Mouse (Mus musculus) fat pad, adult 2 months (tissue): Measurements from ENCODE around the gene Htt.
A peak's percentile ranks its signal among the peaks of the same experiment; 100 is the strongest.
"Not testable (repeated sequence)": the region's sequence is repeated elsewhere in the genome, so short reads cannot be mapped to it uniquely, and the experiment has no call there.

ENCODE experiments used
- DNase-seq: peaks from one replicate; pipeline ENCODE4 v3.0.0-alpha.2; 2011; ENCODE audit warnings: low read depth, low spot score; ENCODE audit errors: extremely low read depth

The Htt gene

DNA sequence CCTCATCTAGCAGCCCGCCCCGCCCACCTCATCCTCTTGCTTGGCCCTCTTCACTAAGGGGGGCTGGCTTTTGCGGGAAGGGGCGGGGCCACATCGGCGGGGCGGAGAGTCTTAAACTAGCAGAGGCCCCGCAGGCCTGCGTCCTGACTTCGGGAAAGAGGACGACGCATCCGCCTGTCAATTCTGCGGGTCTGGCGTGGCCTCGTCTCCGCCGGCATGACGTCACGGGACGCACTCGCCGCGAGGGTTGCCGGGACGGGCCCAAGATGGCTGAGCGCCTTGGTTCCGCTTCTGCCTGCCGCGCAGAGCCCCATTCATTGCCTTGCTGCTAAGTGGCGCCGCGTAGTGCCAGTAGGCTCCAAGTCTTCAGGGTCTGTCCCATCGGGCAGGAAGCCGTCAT lies at the start of gene Htt:
Gene Htt (plus strand): TSS at position 232 of the 400 bp plus-strand sequence.
- DNase-seq, result peak; percentile 51

DNA sequence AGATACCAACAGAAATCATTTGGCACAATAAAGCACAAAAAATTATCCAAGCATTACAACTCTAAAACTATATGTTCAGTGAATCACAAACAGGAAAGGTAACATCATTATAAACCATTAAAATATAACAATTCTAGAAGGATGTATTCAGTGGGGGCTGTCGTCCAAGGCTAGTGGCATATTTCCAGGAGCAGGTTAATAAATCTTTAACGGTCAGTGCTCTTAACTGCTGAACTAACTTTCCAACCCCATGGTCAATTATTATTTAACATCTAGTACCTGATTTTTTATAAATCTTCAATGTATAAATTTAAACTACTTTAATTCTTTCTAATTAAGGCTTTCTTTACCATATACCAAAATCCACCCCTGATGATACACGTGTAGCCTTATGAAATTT lies 47.2 kb upstream of the Htt start:
- DNase-seq, result not testable (repeated sequence)

DNA sequence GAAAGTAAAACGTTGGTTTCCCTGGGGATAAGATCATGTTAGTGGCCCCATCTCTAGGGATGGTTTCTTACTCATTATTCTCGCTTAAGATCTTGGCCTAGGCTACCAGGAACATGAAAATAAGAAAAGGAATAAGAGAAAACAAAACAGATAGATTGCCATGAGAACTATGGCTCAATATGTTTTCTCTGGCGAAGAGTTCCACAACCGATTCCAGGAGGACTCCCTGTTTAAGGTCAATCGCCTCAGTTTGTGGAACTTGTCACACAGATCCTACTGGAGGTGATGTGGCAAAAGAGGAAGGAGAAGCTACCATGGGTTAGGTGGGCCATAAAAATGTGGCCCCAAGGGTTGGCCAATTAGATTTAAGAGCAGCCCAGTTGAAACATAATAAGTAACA lies 46.7 kb upstream of the Htt start:
- DNase-seq, result peak; percentile 28

DNA sequence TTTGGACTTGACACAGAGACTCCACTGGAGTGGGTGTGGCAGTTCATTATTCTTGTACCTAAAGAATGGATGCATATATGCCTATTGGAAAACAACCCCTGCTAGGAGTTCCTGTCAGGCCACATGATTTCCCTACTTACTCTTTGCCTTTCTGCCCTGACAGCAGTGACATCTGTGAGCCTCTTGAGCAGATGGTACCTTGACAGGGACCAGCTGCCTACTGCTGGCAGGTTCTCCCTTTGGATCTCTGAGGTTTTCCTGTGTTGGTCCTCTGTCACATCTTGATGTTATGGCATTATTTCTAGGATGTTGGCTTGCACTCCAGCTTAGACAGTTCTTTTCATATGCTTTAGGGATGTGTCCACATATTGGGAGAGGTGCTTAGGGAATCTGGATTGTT lies 32.4 kb upstream of the Htt start:
- no peak for DNase-seq

DNA sequence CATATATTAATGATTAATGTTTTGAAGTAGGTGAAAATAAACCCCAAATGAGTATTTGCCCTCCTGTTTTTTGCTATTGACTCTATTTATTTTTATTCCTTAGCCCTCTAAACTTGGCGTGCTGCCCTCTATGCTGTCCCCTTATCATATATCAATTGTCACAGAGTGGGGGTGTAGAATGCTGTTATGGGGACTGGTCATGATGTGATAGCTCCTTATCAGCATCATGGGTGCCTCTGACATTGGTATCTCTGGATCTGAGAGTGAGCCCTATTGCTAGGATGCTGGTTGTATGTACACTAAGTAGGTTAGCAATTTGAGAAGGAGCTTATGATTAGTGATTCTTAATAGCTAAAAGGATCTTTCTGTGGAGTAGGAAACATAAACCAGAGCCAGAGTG lies 31.3 kb upstream of the Htt start:
- DNase-seq, result no peak

DNA sequence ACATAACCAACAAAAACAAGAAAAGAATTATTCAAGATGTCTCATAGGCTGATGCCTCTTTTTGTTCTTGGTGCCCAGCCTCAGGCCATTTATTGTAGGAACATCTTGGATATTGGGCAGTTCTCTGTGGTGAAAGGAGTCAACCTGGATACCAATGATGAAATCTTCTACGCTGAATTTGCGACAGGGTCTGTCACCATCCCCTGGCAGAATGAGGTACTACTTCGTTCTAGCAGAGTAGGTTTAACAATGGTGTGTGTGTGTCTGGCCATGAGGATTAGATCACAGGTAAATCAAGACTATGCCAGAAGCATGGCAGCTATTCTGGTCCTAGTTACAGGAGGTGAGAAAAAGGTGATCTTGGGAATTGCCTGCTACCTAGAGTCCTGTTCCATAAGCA lies 10.1 kb upstream of the Htt start:
- no peak for DNase-seq

DNA sequence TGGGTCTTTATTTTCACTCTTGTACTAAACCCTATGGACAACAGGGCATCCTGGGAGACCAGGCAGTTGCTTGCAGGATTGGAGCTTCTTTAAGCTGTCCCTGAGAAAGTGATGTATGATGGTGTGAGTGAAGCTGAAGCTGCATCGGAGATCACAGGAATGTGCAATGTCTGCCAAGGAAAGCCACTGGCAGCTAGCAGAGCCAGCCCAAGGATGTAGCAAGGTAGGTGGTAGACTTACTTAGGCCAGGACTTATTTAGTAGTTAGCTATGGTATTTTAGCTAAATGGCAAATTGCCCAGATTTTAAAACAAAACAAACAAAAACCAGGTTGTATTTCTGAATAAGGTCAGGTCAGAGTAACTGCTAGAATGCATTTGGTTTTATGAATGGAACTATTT lies 2.8 kb upstream of the Htt start:
- DNase-seq, result no peak

DNA sequence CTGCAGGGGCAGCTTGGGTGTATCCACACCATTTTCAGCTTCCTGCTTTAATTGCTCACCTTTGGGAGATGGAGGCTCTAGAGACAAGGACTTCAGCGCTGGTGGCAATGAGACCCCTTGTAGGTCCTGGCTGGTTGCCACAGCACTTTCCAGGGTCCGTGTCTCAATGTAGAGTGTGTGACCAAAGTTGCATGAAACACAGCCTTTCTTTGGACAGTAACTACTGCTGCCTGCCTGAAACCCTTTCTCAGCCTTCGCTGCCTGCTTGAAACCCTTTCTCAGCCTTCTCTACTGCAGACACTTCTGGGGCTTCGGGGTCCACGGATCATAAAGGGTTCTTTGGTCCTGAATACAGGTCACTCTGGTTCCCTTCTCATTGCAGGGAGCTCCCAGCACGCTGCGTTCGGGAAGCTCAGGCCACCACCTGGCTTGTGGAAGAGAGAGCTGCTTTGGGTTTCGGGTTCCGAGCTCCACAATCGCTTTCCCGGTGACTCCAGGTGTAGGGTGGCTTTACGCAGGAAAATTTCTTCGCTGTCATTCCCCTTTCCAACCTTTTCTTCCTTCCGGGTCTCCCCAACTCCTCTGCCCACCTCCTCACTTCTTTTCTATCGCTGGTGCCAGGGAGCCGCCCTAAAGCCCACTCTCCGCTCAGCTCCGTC lies 561 bp upstream of the Htt start:
- no peak for DNase-seq

DNA sequence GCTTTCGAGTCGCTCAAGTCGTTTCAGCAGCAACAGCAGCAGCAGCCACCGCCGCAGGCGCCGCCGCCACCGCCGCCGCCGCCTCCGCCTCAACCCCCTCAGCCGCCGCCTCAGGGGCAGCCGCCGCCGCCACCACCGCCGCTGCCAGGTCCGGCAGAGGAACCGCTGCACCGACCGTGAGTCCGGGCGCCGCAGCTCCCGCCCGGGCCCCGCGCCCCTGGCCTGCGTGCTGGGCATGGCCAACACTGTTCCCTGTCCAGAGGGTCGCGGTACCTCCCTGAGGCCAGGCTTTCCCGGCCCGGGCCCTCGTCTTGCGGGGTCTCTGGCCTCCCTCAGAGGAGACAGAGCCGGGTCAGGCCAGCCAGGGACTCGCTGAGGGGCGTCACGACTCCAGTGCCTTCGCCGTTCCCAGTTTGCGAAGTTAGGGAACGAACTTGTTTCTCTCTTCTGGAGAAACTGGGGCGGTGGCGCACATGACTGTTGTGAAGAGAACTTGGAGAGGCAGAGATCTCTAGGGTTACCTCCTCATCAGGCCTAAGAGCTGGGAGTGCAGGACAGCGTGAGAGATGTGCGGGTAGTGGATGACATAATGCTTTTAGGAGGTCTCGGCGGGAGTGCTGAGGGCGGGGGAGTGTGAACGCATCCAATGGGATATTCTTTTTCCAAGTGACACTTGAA lies 533 bp downstream of the Htt start:
- no peak for DNase-seq

DNA sequence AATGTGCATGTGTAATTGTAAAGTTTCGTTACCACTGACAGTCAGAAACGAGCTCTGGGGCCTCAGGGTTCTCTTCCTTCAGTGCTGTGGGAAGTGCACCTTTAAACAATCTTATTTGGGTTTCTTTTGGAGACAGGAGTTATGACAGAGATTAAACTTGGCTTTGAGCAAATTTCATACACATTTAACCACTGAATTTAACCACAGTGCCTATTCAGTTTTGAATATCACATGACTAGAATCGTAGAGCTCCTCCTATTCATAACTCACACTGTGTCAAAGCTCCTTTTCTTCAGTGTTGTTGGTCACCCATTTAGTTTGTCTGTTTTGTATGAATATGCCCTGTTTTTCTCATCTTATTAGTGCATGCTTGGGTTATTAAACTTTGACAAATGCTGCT lies 10.3 kb downstream of the Htt start:
- no peak for DNase-seq

DNA sequence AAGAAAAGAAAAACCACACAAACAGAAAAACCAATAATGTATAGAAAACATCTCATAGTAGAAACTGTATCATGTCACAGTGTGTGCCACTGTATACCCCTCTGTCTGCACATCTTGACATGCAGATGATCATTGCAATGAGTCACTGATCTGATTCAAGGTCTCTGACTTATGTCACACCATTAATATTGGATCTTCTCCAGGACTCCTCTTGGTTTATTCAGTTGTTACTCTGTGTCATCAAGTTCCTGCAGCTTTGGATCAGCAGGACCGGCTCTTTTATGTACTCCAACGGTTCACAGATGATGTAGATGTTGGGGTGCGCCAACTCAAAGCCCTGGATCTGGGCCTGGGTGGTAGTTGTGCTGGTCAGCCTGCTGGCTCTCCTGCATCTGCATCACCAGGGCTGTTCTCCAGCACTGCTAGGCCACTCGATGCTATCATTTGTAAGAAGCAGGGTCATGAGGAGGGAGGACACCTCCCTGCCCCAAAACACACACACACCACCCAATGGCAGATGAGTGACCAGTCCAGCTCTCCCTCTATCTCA lies 11.2 kb downstream of the Htt start:
- no peak for DNase-seq

DNA sequence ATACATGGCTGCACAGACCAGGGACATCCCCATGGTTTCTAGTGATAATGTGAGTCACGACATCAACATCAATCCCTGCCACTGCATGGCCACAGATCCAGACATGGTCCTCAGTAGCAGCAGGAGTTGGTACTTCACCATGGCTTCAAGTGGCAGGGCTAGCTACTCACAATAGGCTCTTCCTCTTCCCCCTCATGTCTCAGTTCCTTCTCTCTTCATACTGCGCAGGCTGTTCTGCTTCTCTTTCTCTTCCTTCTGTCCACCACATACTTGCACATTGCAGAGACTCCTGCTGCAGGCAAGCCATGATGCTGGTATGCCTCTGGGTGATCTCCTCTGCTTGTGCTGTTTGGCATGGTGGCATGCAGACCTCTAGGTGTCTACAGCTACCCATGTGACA lies 11.9 kb downstream of the Htt start:
- DNase-seq, result no peak

DNA sequence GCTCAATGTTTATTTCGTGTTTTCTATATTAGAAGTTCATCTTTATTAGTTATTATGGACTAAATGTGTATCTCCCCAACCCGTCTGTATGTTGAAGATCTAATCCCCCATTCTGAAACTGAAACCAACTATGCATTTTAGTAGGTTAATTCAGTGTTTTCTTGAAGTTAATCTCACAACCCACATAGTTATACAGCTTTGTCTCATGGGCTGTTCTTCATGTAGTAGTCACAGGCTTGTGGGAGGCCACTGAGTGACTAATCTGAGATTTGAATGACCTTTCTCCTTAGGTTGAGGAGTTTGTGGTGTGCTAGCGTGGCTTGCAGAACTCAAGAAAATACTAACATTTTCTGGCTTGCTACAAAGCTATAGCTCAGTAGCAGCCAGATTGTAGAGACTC lies 23.5 kb downstream of the Htt start:
- no peak for DNase-seq

DNA sequence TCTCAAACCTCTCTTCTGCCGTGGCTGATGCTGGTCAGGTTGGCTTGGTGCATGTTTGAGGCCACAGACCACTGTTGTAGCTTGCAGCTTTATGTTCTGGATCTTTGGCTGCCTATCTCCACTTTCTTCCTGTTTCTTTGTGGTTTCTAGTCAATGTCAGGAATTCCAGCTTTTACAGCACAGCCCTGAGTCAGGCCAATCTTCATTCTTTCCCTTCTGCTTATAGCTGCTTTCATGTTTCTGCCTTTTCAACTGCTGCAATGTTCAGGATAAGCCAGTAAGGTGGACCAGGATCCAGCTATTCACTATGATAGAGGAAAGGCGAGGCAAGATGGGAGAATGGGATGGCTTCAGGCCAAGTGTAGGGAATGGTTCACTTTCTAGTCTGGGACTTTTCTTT lies 29.6 kb downstream of the Htt start:
- no peak for DNase-seq

DNA sequence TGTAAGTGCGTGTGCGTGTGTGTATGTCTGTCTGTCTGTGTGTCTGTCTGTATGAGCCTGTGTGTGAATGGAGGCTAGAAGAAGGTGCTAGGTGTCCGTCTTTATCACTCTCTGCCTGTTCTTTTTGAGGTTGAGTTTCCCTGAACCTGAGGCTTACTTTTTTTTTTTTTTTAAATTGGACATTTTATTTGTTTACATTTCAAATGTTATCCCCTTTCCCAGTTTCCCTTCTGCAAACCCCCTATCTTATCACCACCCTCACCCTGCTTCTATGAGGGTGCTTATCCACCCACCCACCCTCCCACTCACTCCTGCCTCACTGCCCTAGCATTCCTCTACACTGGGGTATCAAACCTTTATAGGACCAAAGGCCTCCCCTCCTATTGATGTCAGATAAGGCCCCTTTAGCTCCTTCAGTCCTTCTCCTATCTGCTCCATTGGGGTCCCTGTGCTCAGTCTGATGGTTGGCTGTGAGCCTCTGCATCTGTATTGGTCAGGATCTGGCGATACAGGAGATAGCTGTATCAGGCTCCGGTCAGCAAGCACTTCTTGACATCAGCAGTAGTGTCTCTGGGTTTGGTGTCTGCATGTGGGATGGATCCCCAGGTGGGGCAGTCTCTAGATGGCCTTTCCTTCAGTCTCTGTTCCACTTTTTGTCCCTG lies 38.9 kb downstream of the Htt start:
- no peak for DNase-seq

DNA sequence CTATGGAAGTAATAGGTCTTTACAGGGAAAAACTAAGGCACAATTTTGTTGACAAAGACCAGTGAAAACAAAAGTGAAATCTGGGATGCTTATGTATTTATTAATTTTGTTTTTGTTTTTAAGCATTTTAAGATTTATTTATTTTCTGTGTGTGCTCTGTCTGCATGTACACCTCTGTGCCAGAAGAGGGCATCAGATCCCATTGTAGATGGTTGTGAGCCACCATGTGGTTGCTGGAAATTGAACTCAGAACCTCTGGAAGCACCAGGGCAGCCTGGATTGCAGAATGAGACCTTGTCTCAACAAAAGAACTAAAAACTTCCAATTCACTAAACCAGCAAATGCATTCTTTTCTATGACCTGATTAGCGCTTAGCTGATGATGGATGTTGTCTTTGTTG lies 44.5 kb downstream of the Htt start:
- no peak for DNase-seq

DNA sequence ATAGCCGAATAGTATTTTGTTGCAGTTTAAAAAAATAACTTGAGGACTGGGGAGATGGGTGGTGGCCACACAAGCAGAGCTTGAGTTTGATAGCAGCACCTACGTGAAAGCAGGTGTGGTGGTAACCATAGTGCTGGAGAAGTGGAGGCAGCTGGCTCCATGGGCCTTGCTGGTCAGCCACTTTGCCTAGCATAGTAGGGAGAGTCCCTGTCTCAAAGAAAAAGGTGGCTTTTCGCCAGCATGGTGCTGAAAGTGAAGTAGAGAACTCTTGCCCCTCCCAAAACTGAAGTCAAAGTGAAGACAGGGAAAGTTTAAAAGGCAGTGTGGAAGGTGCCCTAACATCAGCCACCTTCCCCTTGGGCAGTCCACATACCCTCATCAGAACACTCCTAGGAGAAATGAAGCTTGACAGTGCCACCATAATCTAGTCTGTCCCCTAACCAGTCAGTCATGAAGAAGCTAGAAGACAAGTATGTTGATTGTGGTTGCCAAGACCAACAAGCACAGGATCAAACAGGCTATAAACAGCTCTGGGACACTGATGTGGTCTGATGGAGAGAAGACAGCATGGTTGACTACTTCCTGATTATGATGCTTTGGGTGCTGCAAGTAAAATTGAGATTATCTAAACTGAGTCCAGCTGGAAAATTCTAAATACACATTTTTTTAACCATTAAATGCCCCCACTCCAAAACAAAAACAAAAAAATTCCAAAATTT lies 61.0 kb downstream of the Htt start:
- no peak for DNase-seq

DNA sequence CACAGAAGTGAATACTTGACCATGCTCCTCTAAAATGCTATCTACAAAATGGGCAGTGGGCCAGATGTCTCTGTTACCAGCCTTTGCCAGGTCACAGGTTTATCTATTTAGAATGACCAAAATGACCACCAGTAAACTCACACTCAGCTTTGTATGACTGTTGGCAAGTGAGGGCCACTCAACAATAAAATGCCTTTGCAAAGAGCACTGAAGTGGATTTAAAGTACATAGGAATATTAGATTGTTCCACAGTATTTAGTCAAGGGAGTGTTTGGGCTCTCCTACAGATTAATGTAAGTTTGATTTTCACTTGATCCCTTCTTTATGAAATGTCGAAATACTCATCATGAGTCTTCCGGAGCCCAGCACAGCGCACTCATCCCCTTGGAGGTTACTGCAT lies 92.5 kb downstream of the Htt start:
- no peak for DNase-seq

DNA sequence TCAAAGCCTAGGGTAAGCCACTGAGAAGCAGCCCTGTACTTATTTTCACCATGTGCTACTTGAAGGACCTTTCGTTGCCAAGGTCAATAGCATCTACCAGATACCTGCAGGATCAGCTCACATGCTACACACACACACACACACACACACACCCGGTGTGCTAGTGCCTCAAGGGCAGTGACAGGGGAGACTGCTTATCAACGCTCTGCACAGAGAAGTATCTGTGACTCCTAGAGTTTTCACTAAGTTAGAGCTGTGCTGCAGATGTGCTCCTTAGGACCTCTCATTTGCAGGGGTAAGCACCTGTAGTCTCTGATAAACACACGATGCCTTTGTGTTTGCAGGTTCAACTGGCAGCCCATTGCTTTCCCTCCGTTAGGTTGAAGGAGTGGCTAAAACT lies 103.8 kb downstream of the Htt start:
- DNase-seq, result no peak

DNA sequence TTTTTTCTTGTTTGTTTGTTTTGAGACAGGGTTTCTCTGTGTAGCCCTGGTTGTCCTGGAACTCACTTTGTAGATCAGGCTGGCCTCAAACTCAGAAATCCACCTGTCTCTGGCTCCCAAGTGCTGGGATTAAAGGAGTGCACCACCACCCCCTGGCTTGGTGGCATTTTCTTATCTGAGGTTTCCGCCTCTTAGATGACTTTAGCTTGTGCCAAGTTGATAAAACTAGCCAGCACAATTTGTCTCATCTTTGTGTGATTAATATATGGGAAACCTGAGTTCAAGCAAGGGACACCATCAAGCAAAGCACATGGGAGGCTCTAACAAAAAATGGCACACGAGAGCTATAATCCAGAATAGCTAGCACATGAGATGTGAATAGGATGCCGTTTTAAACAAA lies 118.8 kb downstream of the Htt start:
- not testable (repeated sequence) for DNase-seq

DNA sequence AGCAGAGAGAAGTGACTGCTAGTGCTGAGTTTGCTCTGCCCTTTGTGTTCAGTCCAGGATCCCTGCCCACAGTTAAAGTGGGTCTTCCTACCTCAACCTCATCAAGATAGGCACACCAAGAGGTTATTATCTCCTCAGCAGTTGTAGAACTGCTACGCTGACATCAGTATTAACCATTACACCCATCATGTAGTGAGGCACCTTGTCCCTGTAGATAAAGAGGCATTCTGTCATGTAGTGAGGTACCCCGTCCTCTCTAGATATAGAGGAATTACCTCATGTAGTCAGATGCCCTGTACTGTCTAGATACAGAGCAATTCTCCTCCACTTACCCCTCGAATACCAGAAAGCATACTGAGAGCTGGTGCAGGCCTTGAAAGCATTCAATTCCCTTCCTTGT lies 119.5 kb downstream of the Htt start:
- DNase-seq, result no peak

DNA sequence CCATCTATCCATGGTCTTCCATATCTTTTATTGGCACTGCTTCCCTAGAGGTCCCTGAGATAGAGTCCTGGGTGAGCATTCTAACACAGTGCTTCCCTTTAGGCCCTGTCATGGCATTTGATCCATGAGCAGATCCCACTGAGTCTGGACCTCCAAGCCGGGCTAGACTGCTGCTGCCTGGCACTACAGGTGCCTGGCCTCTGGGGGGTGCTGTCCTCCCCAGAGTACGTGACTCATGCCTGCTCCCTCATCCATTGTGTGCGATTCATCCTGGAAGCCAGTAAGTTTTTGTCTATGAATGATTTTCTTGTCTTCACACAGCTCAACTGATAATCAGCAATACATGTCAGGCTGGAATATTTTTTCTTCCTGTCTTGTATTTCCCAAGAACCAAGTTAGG lies 123.7 kb downstream of the Htt start:
- no peak for DNase-seq
